Mouse (Mus musculus) hindbrain, embryonic 11.5 days (tissue): ENCODE measurements around the gene Scfd2. TPM values are rescaled to one million over a fixed set of nuclear protein-coding genes. Genes with fewer than 3 reads are reported as not detected.

Experiments used
- ATAC-seq: fragments of 200-750 bp; cut with Nextera tagmentation; 2 replicates; pipeline ENCODE4 v1.8.0; 2017; ENCODE audit warnings: mild to moderate bottlenecking, moderate TSS enrichment, moderate library complexity; ENCODE audit not compliant: low FRiP score
- DNase-seq: peaks from one replicate; pipeline ENCODE4 v3.0.0-alpha.2; 2015; ENCODE audit warnings: low spot score
- H3K27ac ChIP-seq: fragments of 300-500 bp; sonication (generic); 2 replicates; pipeline ENCODE4 v1.5.1; 2014; ENCODE audit warnings: mild to moderate bottlenecking, low read depth, low read length
- H3K27me3 ChIP-seq: fragments of 300-500 bp; sonication (generic); 2 replicates; pipeline ENCODE4 v1.6.1; 2014; ENCODE audit warnings: mild to moderate bottlenecking, low read length, moderate library complexity, mixed read lengths; ENCODE audit not compliant: control insufficient read depth, insufficient read depth
- H3K36me3 ChIP-seq: fragments of 300-500 bp; sonication (generic); 2 replicates; pipeline ENCODE4 v1.6.1; 2014; ENCODE audit warnings: mild to moderate bottlenecking, low read length, moderate library complexity, mixed read lengths; ENCODE audit not compliant: control insufficient read depth, insufficient read depth
- H3K4me1 ChIP-seq: fragments of 300-500 bp; sonication (generic); replicated peaks from 2 replicates; pipeline ENCODE4 v1.6.1; 2014; ENCODE audit warnings: low read length, mixed read lengths; ENCODE audit not compliant: control insufficient read depth, insufficient read depth
- H3K4me2 ChIP-seq: fragments of 300-500 bp; sonication (generic); replicated peaks from 2 replicates; pipeline ENCODE4 v1.6.1; 2014; ENCODE audit warnings: mild to moderate bottlenecking, low read depth, low read length
- H3K4me3 ChIP-seq: fragments of 300-500 bp; sonication (generic); 2 replicates; pipeline ENCODE4 v1.5.1; 2014; ENCODE audit warnings: low read depth, low read length
- H3K9ac ChIP-seq: fragments of 300-500 bp; sonication (generic); 2 replicates; pipeline ENCODE4 v1.6.1; 2014; ENCODE audit warnings: low read depth, low read length
- H3K9me3 ChIP-seq: fragments of 300-500 bp; sonication (generic); 2 replicates; pipeline ENCODE4 v1.6.1; 2016; ENCODE audit warnings: low read length; ENCODE audit not compliant: control insufficient read depth
- WGBS: fragments of 180-500 bp; shearing (Covaris S2); extraction: QIAGEN DNeasy Blood & Tissue Kit; methylation state at CpG from one replicate; pipeline ENCODE4 v1.1.7; 2014; 5-methylcytosine and 5-hydroxymethylcytosine counted together
- polyA plus RNA-seq: library from polyadenylated mRNA; unstranded; fragments of >200 nt; fragmentation: Nextera tagmentation; extraction: Ambion mirVana; gene quantifications from 2 replicates; pipeline ENCODE4 v1.2.1, GENCODE M21; 2014

Gene Scfd2
- polyA plus RNA-seq, 1 experiment from 2014 or later: 17.2 TPM

GRCm38 (mm10) chr5:74205509-74205908 is 326.1 kb downstream of the Scfd2 start:
- no peaks in the 10 kb centered on the region for H3K4me1 ChIP-seq
- DNase-seq: no peak
- no peak overlapping the region for H3K27ac ChIP-seq
- ATAC-seq: 0 out of 2 replicates have a peak, but pooled peaks have one; percentile 10
- H3K4me3 ChIP-seq: no peak overlapping the region
- H3K9ac ChIP-seq: no peak overlapping the region
- no peak overlapping the region for H3K4me2 ChIP-seq
- H3K27me3 ChIP-seq: no peaks in the 10 kb centered on the region
- 33% methylated on average over 8 of the region's 8 CpGs for WGBS
- H3K9me3 ChIP-seq: no peaks in the 10 kb centered on the region
- no peaks in the 10 kb centered on the region for H3K36me3 ChIP-seq

GRCm38 (mm10) chr5:74204465-74204864 is 327.1 kb downstream of the Scfd2 start:
- ATAC-seq: no peak

GRCm38 (mm10) chr5:74202515-74202914 is 329.0 kb downstream of the Scfd2 start:
- ATAC-seq: no peak
- Histone ChIP-seq H3K4me1 (no peaks in the 10 kb centered on the region), H3K9ac (no peak overlapping the region), H3K9me3 (no peaks in the 10 kb centered on the region), H3K4me2 (no peak overlapping the region), H3K27me3 (no peaks in the 10 kb centered on the region), H3K27ac (no peak overlapping the region), H3K4me3 (no peak overlapping the region), H3K36me3 (peaks cover 9% of the 10 kb centered on the region; the same call in 1 of the 2 replicates)
- no peak for DNase-seq
- 77% methylated on average over 4 of the region's 4 CpGs for WGBS

More at GRCm38 (mm10) chr5:74204465-74204864, 327.1 kb downstream of the Scfd2 start:
- H3K36me3 ChIP-seq: no peaks in the 10 kb centered on the region
- no peaks in the 10 kb centered on the region for H3K4me1 ChIP-seq
- H3K27ac ChIP-seq: no peak overlapping the region
- H3K9me3 ChIP-seq: no peaks in the 10 kb centered on the region
- H3K4me3 ChIP-seq: no peak overlapping the region
- no peak overlapping the region for H3K4me2 ChIP-seq
- WGBS: 65% methylated on average over 5 of the region's 5 CpGs
- DNase-seq: no peak
- H3K9ac ChIP-seq: no peak overlapping the region
- H3K27me3 ChIP-seq: no peaks in the 10 kb centered on the region

- peaks cover 9% of the 10 kb centered on the region; the same call in 1 of the 2 replicates for H3K36me3 ChIP-seq
- H3K9me3 ChIP-seq: no peaks in the 10 kb centered on the region
- no peaks in the 10 kb centered on the region for H3K27me3 ChIP-seq
- DNase-seq: no peak
- ATAC-seq: no peak
- no peak overlapping the region for H3K27ac ChIP-seq
- no peak overlapping the region for H3K9ac ChIP-seq
- 57% methylated on average over 10 of the region's 10 CpGs for WGBS
- no peak overlapping the region for H3K4me2 ChIP-seq
- no peak overlapping the region for H3K4me3 ChIP-seq
- H3K4me1 ChIP-seq: no peaks in the 10 kb centered on the region
Observed at GRCm38 (mm10) chr5:74201570-74202357, 329.8 kb downstream of the Scfd2 start.

- H3K4me3 ChIP-seq: no peak overlapping the region
- no peaks in the 10 kb centered on the region for H3K9me3 ChIP-seq
- ATAC-seq (no peak), DNase-seq (no peak)
- H3K9ac ChIP-seq: no peak overlapping the region
- no peak overlapping the region for H3K27ac ChIP-seq
- H3K27me3 ChIP-seq: no peaks in the 10 kb centered on the region
- peaks cover 9% of the 10 kb centered on the region; the same call in 1 of the 2 replicates for H3K36me3 ChIP-seq
- 80% methylated on average over 8 of the region's 8 CpGs for WGBS
- 0 out of 2 replicates have a peak, but pooled peaks cover 2% of the 10 kb centered on the region for H3K4me1 ChIP-seq
- H3K4me2 ChIP-seq: no peak overlapping the region
Observed at GRCm38 (mm10) chr5:74200481-74200880, 331.1 kb downstream of the Scfd2 start.

GRCm38 (mm10) chr5:74199793-74200192 is 331.8 kb downstream of the Scfd2 start:
- DNase-seq (no peak), ATAC-seq (no peak)
- Histone ChIP-seq H3K4me3 (no peak overlapping the region), H3K4me2 (no peak overlapping the region), H3K9me3 (no peaks in the 10 kb centered on the region), H3K27ac (no peak overlapping the region), H3K9ac (no peak overlapping the region), H3K4me1 (0 out of 2 replicates have a peak, but pooled peaks cover 2% of the 10 kb centered on the region), H3K36me3 (peaks cover 9% of the 10 kb centered on the region; the same call in 1 of the 2 replicates), H3K27me3 (no peaks in the 10 kb centered on the region)
- WGBS: 85% methylated on average over 13 of the region's 13 CpGs

GRCm38 (mm10) chr5:74198446-74198845 is 333.1 kb downstream of the Scfd2 start:
- no peak for ATAC-seq
- no peak overlapping the region for H3K27ac ChIP-seq
- no peak overlapping the region for H3K9ac ChIP-seq
- no peak for DNase-seq
- H3K9me3 ChIP-seq: no peaks in the 10 kb centered on the region
- no peak overlapping the region for H3K4me3 ChIP-seq
- H3K27me3 ChIP-seq: no peaks in the 10 kb centered on the region
- peaks cover 9% of the 10 kb centered on the region; the same call in 1 of the 2 replicates for H3K36me3 ChIP-seq
- H3K4me1 ChIP-seq: peaks cover 8% of the 10 kb centered on the region; the same call in 1 of the 2 replicates
- no peak overlapping the region; the same call in 1 of the 2 replicates for H3K4me2 ChIP-seq
- 81% methylated on average over 11 of the region's 11 CpGs for WGBS

GRCm38 (mm10) chr5:74197541-74198330 is 333.8 kb downstream of the Scfd2 start:
- H3K27ac ChIP-seq: no peak overlapping the region
- no peak overlapping the region for H3K9ac ChIP-seq
- H3K9me3 ChIP-seq: no peaks in the 10 kb centered on the region
- H3K36me3 ChIP-seq: peaks cover 9% of the 10 kb centered on the region; the same call in 1 of the 2 replicates
- peaks cover 8% of the 10 kb centered on the region; the same call in 1 of the 2 replicates for H3K4me1 ChIP-seq
- no peaks in the 10 kb centered on the region for H3K27me3 ChIP-seq
- no peak overlapping the region for H3K4me3 ChIP-seq
- WGBS: 85% methylated on average over 22 of the region's 22 CpGs
- no peak for DNase-seq
- no peak for ATAC-seq
- no peak overlapping the region for H3K4me2 ChIP-seq
